Mouse (Mus musculus) embryonic facial prominence, embryonic 11.5 days (tissue): ENCODE measurements around the gene Pif1. TPM values are rescaled to one million over a fixed set of nuclear protein-coding genes. Genes with fewer than 3 reads are reported as not detected.

Experiments
- ATAC-seq: fragments of 200-750 bp; cut with Nextera tagmentation; replicated peaks from 2 replicates; pipeline ENCODE4 v1.8.0; 2017; ENCODE audit warnings: low read depth; ENCODE audit not compliant: insufficient number of reproducible peaks, low FRiP score, low TSS enrichment
- DNase-seq: peaks from one replicate; pipeline ENCODE4 v3.0.0-alpha.2; 2015; ENCODE audit warnings: low spot score
- H3K27ac ChIP-seq: fragments of 300-500 bp; sonication (generic); replicated peaks from 2 replicates; pipeline ENCODE4 v1.5.1; 2014; ENCODE audit warnings: mild to moderate bottlenecking, low read depth, low read length, control low read depth
- H3K27me3 ChIP-seq: fragments of 300-500 bp; sonication (generic); 2 replicates; pipeline ENCODE4 v1.6.1; 2014; ENCODE audit warnings: mild to moderate bottlenecking, low read length, moderate library complexity, mixed read lengths; ENCODE audit not compliant: control insufficient read depth, insufficient read depth
- H3K36me3 ChIP-seq: fragments of 300-500 bp; sonication (generic); replicated peaks from 2 replicates; pipeline ENCODE4 v1.6.1; 2014; ENCODE audit warnings: low read depth, mild to moderate bottlenecking, low read length, moderate library complexity, mixed read lengths; ENCODE audit not compliant: control insufficient read depth, insufficient read depth
- H3K4me1 ChIP-seq: fragments of 300-500 bp; sonication (generic); 2 replicates; pipeline ENCODE4 v1.6.1; 2014; ENCODE audit warnings: low read length, mixed read lengths; ENCODE audit not compliant: control insufficient read depth, insufficient read depth
- H3K4me2 ChIP-seq: fragments of 300-500 bp; sonication (generic); 2 replicates; pipeline ENCODE4 v1.6.1; 2014; ENCODE audit warnings: low read depth, mild to moderate bottlenecking, control low read depth, low read length, moderate library complexity
- H3K4me3 ChIP-seq: fragments of 300-500 bp; sonication (generic); 2 replicates; pipeline ENCODE4 v1.5.1; 2014; ENCODE audit warnings: low read depth, low read length, control low read depth
- H3K9ac ChIP-seq: fragments of 300-500 bp; sonication (generic); replicated peaks from 2 replicates; pipeline ENCODE4 v1.6.1; 2014; ENCODE audit warnings: mild to moderate bottlenecking, control low read depth, low read length
- H3K9me3 ChIP-seq: fragments of 300-500 bp; sonication (generic); replicated peaks from 2 replicates; pipeline ENCODE4 v1.6.1; 2016; ENCODE audit warnings: mild to moderate bottlenecking, low read length, inconsistent platforms, mixed read lengths; ENCODE audit not compliant: control insufficient read depth
- WGBS: fragments of 180-500 bp; shearing (Covaris S2); extraction: QIAGEN DNeasy Blood & Tissue Kit; methylation state at CpG from one replicate; pipeline ENCODE4 v1.1.7; 2014; 5-methylcytosine and 5-hydroxymethylcytosine counted together
- polyA plus RNA-seq: library from polyadenylated mRNA; unstranded; fragments of >200 nt; fragmentation: Nextera tagmentation; extraction: Ambion mirVana; gene quantifications from 2 replicates; pipeline ENCODE4 v1.2.1, GENCODE M21; 2014

Gene Pif1
- polyA plus RNA-seq, 1 experiment from 2014 or later: 9.7 TPM

GRCm38 (mm10) chr9:65552711-65553110 is 34.2 kb upstream of the Pif1 start:
- H3K27me3 ChIP-seq: no peaks in the 10 kb centered on the region
- no peak for ATAC-seq
- DNase-seq: no peak
- no peak overlapping the region for H3K4me2 ChIP-seq
- no peak overlapping the region for H3K27ac ChIP-seq
- peaks cover 9% of the 10 kb centered on the region; the same call in 1 of the 2 replicates for H3K4me1 ChIP-seq
- H3K36me3 ChIP-seq: no peaks in the 10 kb centered on the region
- H3K9ac ChIP-seq: no peak overlapping the region
- H3K9me3 ChIP-seq: no peaks in the 10 kb centered on the region
- no peak overlapping the region for H3K4me3 ChIP-seq
- 98% methylated on average over 2 of the region's 2 CpGs for WGBS

DNA sequence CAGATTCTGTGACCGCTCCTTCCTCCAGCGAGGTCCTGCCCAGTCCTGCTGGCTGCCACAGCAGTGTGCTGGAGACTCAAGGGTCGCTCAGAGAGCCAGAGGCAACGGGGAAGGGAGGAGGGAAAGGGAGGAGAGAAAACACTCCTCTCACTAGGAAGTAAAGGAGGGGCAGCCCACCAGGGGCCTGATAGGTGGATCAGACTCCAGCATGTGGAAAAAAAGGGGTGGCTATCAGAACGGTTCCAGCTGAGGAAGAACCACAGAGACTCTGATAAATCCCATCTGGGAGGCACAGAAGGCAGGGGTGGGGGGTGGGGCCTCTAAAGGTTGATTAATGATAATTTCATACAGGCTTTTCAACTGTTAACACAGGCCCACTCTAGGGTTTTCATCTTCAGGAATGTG is 32.0 kb upstream of the Pif1 start:
- ATAC-seq (peak; percentile 73), DNase-seq (peak; percentile 73)
- 3% methylated on average over 5 of the region's 5 CpGs for WGBS
- Histone ChIP-seq H3K9ac (0 out of 2 replicates have a peak overlapping the region, but pooled peaks have one; percentile 18), H3K27me3 (no peaks in the 10 kb centered on the region), H3K9me3 (no peaks in the 10 kb centered on the region), H3K36me3 (no peaks in the 10 kb centered on the region; the same call in 1 of the 2 replicates), H3K27ac (peak overlapping the region; percentile 72; the same call in 1 of the 2 replicates), H3K4me2 (no peak overlapping the region), H3K4me3 (no peak overlapping the region), H3K4me1 (peaks cover 9% of the 10 kb centered on the region; the same call in 1 of the 2 replicates)

- 0 out of 2 replicates have a peak overlapping the region, but pooled peaks have one; percentile 72 for H3K27ac ChIP-seq
- 84% methylated on average over 4 of the region's 4 CpGs for WGBS
Observed at GRCm38 (mm10) chr9:65555621-65556020, 31.3 kb upstream of the Pif1 start.

GRCm38 (mm10) chr9:65556349-65556748 is 30.6 kb upstream of the Pif1 start:
- ATAC-seq (no peak), DNase-seq (no peak)
- Histone ChIP-seq H3K27ac (no peak overlapping the region), H3K9me3 (no peaks in the 10 kb centered on the region), H3K4me2 (no peak overlapping the region), H3K27me3 (no peaks in the 10 kb centered on the region), H3K9ac (no peak overlapping the region), H3K36me3 (no peaks in the 10 kb centered on the region; the same call in 1 of the 2 replicates), H3K4me1 (peaks cover 4% of the 10 kb centered on the region; the same call in 1 of the 2 replicates), H3K4me3 (no peak overlapping the region)
- 96% methylated on average over 8 of the region's 8 CpGs for WGBS

More at GRCm38 (mm10) chr9:65555621-65556020, 31.3 kb upstream of the Pif1 start:
- H3K4me1 ChIP-seq: peaks cover 9% of the 10 kb centered on the region; the same call in 1 of the 2 replicates
- H3K9ac ChIP-seq: no peak overlapping the region
- ATAC-seq (no peak), DNase-seq (no peak)
- H3K4me3 ChIP-seq: no peak overlapping the region
- no peaks in the 10 kb centered on the region; the same call in 1 of the 2 replicates for H3K36me3 ChIP-seq
- no peaks in the 10 kb centered on the region for H3K27me3 ChIP-seq
- no peak overlapping the region for H3K4me2 ChIP-seq
- H3K9me3 ChIP-seq: no peaks in the 10 kb centered on the region

- H3K27ac ChIP-seq: no peak overlapping the region
- ATAC-seq: no peak
Observed at GRCm38 (mm10) chr9:65556979-65557378, 30.0 kb upstream of the Pif1 start.

DNA sequence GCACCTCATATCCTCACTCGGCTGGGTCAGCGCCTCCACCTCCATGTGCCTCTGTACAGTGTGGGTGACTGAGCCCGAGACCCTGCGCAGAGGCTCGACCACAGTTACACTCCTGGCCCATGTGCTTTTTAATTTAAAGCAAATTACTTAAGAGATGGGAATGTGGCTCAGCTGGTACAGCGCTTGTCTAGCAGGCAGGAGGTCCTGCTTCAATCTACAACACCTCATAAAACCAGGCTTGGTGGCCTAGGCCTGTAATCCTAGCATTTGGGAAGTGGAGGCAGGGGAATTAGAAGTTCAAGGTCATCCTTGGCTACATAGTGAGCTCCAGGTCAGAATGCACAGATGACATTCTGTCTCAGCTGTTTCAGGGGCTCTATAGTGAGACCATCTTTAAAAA is 28.2 kb upstream of the Pif1 start:
- H3K4me3 ChIP-seq: no peak overlapping the region
- no peak overlapping the region for H3K27ac ChIP-seq
- ATAC-seq (no peak), DNase-seq (no peak)
- H3K36me3 ChIP-seq: no peaks in the 10 kb centered on the region; the same call in 1 of the 2 replicates
- no peak overlapping the region for H3K4me2 ChIP-seq
- WGBS: 93% methylated on average over 6 of the region's 6 CpGs
- H3K9me3 ChIP-seq: no peaks in the 10 kb centered on the region
- peaks cover 7% of the 10 kb centered on the region; the same call in 1 of the 2 replicates for H3K4me1 ChIP-seq
- H3K9ac ChIP-seq: no peak overlapping the region
- H3K27me3 ChIP-seq: no peaks in the 10 kb centered on the region

More at GRCm38 (mm10) chr9:65556979-65557378, 30.0 kb upstream of the Pif1 start:
- H3K27me3 ChIP-seq: no peaks in the 10 kb centered on the region
- DNase-seq: no peak
- no peak overlapping the region for H3K4me3 ChIP-seq
- no peak overlapping the region for H3K9ac ChIP-seq
- H3K9me3 ChIP-seq: no peaks in the 10 kb centered on the region
- 88% methylated on average over 5 of the region's 5 CpGs for WGBS
- H3K4me2 ChIP-seq: no peak overlapping the region
- H3K4me1 ChIP-seq: peaks cover 4% of the 10 kb centered on the region; the same call in 1 of the 2 replicates
- H3K36me3 ChIP-seq: no peaks in the 10 kb centered on the region; the same call in 1 of the 2 replicates

GRCm38 (mm10) chr9:65561016-65561415 is 25.9 kb upstream of the Pif1 start:
- H3K9me3 ChIP-seq: no peaks in the 10 kb centered on the region
- ATAC-seq (0 out of 2 replicates have a peak, but pooled peaks have one; percentile 15), DNase-seq (no peak)
- H3K4me3 ChIP-seq: no peak overlapping the region
- H3K27me3 ChIP-seq: no peaks in the 10 kb centered on the region
- no peak overlapping the region for H3K4me2 ChIP-seq
- WGBS: 79% methylated on average over 4 of the region's 4 CpGs
- no peak overlapping the region for H3K27ac ChIP-seq
- H3K9ac ChIP-seq: no peak overlapping the region
- peaks cover 3% of the 10 kb centered on the region; the same call in 1 of the 2 replicates for H3K4me1 ChIP-seq
- no peaks in the 10 kb centered on the region; the same call in 1 of the 2 replicates for H3K36me3 ChIP-seq

DNA sequence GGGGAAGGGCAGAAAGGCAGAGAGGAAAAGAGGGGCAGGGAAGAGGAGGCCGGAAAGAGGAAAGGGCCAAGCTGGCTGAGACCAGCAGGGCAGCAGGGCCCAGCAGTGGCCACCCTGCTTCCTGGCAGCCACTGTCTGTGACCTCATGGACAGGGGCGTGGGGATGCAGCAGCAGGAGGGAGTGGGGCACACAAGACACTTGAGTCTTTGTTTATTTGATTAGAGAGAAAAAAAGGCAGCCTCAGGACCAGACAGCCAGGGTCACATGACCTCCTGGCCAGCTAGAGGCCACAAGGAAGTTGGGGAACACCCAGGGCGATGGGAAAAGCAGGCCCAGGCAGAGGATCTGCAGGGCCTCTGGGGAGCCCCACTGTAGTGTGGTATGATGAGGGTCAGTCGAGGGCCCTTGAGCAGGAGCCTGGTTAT is 24.9 kb upstream of the Pif1 start:
- 23% methylated on average over 4 of the region's 4 CpGs for WGBS
- peak overlapping the region; percentile 25; the same call in 1 of the 2 replicates for H3K27ac ChIP-seq
- H3K9ac ChIP-seq: no peak overlapping the region; the same call in 1 of the 2 replicates
- peaks cover 3% of the 10 kb centered on the region; the same call in 1 of the 2 replicates for H3K4me1 ChIP-seq
- H3K4me2 ChIP-seq: no peak overlapping the region
- H3K36me3 ChIP-seq: no peaks in the 10 kb centered on the region; the same call in 1 of the 2 replicates
- no peaks in the 10 kb centered on the region for H3K27me3 ChIP-seq
- DNase-seq: no peak
- ATAC-seq: 0 out of 2 replicates have a peak, but pooled peaks have one; percentile 50
- H3K9me3 ChIP-seq: no peaks in the 10 kb centered on the region
- H3K4me3 ChIP-seq: no peak overlapping the region
